In genomic region chr12:8939490-8939889, GRCm38 (mm10) we compare ENCODE assay signal across 24 mouse cellular contexts. TPM values are rescaled to one million over a fixed set of nuclear protein-coding genes. Genes with fewer than 3 reads are reported as not detected.
DNase-seq lines count a peak whose midpoint lies in the region; ATAC-seq and TF ChIP-seq lines count a peak whose summit lies in the region.
"Had no signal": no experiment of that assay in that cellular context is flagged by ENCODE, and none has a peak within 500 bp of the region (broad histone marks: within the 10 kb centered on the region; RNA-seq: fewer than 3 reads in every experiment).

No protein-coding gene starts in this region.

- TF ChIP-seq RAD21 in MEL (IDR thresholded peaks at IDR 0.05; ENCODE audit: low read depth, low read length), result no peak

- 0 out of 2 replicates have a peak, but pooled peaks have one; percentile 21 for TF ChIP-seq EP300 in heart, postnatal 0 days (IDR thresholded peaks at IDR 0.05; ENCODE audit: low read depth)
- no peak for TF ChIP-seq EP300 in MEL (IDR thresholded peaks at IDR 0.05; ENCODE audit: low read depth in 1 of 2, low read length in 2 of 2)
- no peak for TF ChIP-seq EP300 in liver, postnatal 0 days (IDR thresholded peaks at IDR 0.05; ENCODE audit: low read depth)

- DNase-seq in heart, postnatal 0 days (ENCODE audit: low spot score), result no peak
- DNase-seq in heart, adult 11 months, result no peak
- DNase-seq in midbrain, embryonic 11.5 days (ENCODE audit: low spot score, missing footprints), result peak; percentile 82
- DNase-seq in midbrain, postnatal 0 days (ENCODE audit: low spot score), result no peak
- DNase-seq in MEL (ENCODE audit: low read depth, low spot score), result no peak
- DNase-seq in liver, postnatal 0 days, result no peak
- no peak for DNase-seq in retina, embryonic 14.5 days (ENCODE audit: low spot score)
- DNase-seq: adrenal gland, adult 2 months; adrenal gland, adult 8-10 months; adrenal gland, postnatal 10 days; adrenal gland, postnatal 14 days; adrenal gland, postnatal 25 days; adrenal gland, postnatal 36 days; B cell, adult 2 months; cerebellum, adult 11 months; cerebellum, adult 11-12 months; cerebellum, adult 18-20 months had no signal

- H3K4me1 ChIP-seq in heart, postnatal 0 days (ENCODE audit: control insufficient read depth, insufficient read depth), result no peaks in the 10 kb centered on the region
- no peaks in the 10 kb centered on the region for H3K4me1 ChIP-seq in midbrain, embryonic 11.5 days (ENCODE audit: control insufficient read depth, insufficient read depth, low read length)
- no peaks in the 10 kb centered on the region for H3K4me1 ChIP-seq in midbrain, postnatal 0 days (ENCODE audit: insufficient read depth, low read length)
- H3K4me1 ChIP-seq in MEL (ENCODE audit: control insufficient read depth in 1 of 2, insufficient read depth in 2 of 2, low read length in 2 of 2), result peaks cover 0 to 4% of the 10 kb centered on the region in 2 experiments; a peak in 1 of 4 replicates
- no peaks in the 10 kb centered on the region; the same call in 1 of the 2 replicates for H3K4me1 ChIP-seq in liver, postnatal 0 days (ENCODE audit: insufficient read depth)

- TF ChIP-seq CTCF in heart, postnatal 0 days (IDR thresholded peaks at IDR 0.05; ENCODE audit: low read depth), result no peak
- no peak for TF ChIP-seq CTCF in midbrain, postnatal 0 days (IDR thresholded peaks at IDR 0.05)
- no peak for TF ChIP-seq CTCF in MEL (IDR thresholded peaks at IDR 0.05 in 2 of 3, conservative IDR thresholded peaks at IDR 0.05 in 1 of 3; ENCODE audit: control insufficient read depth in 1 of 3, insufficient read depth in 1 of 3, low read depth in 2 of 3, low read length in 3 of 3, poor library complexity in 1 of 3, severe bottlenecking in 1 of 3)
- no peak for TF ChIP-seq CTCF in liver, postnatal 0 days (IDR thresholded peaks at IDR 0.05; ENCODE audit: low read depth)

- no peaks in the 10 kb centered on the region for H3K79me2 ChIP-seq in MEL (ENCODE audit: control insufficient read depth, insufficient read depth, low read length, poor library complexity)
- no peaks in the 10 kb centered on the region for H3K79me2 ChIP-seq in myocyte (ENCODE audit: control insufficient read depth, insufficient read depth)

- H3K4me3 ChIP-seq in heart, postnatal 0 days (ENCODE audit: low read depth, low read length), result no peak overlapping the region
- H3K4me3 ChIP-seq in midbrain, embryonic 11.5 days (ENCODE audit: low read depth, low read length), result no peak overlapping the region
- H3K4me3 ChIP-seq in midbrain, postnatal 0 days (ENCODE audit: low read depth, low read length), result no peak overlapping the region
- H3K4me3 ChIP-seq in MEL (ENCODE audit: control insufficient read depth in 1 of 2, insufficient read depth in 1 of 2, low read depth in 2 of 2, low read length in 2 of 2) (no peak overlapping the region), myocyte (no peak overlapping the region)
- H3K4me3 ChIP-seq in liver, postnatal 0 days (ENCODE audit: low read depth, low read length), result no peak overlapping the region

- H3K9ac ChIP-seq in heart, postnatal 0 days (replicated peaks; ENCODE audit: low read depth, low read length), result no peak overlapping the region
- no peak overlapping the region for H3K9ac ChIP-seq in midbrain, embryonic 11.5 days (ENCODE audit: low read length)
- no peak overlapping the region for H3K9ac ChIP-seq in midbrain, postnatal 0 days (replicated peaks; ENCODE audit: low read length, poor library complexity, severe bottlenecking)
- no peak overlapping the region for H3K9ac ChIP-seq in MEL (ENCODE audit: control insufficient read depth, low read depth, low read length, poor library complexity, severe bottlenecking)
- no peak overlapping the region for H3K9ac ChIP-seq in liver, postnatal 0 days (replicated peaks)

- no peak overlapping the region for H3K4me2 ChIP-seq in heart, postnatal 0 days (ENCODE audit: low read depth, low read length)
- no peak overlapping the region for H3K4me2 ChIP-seq in midbrain, embryonic 11.5 days
- H3K4me2 ChIP-seq in midbrain, postnatal 0 days (ENCODE audit: low read depth, low read length, poor library complexity, severe bottlenecking), result no peak overlapping the region
- H3K4me2 ChIP-seq in myocyte (ENCODE audit: low read depth), result no peak overlapping the region
- no peak overlapping the region for H3K4me2 ChIP-seq in liver, postnatal 0 days (ENCODE audit: low read depth, low read length)

- H3ac ChIP-seq in myocyte (ENCODE audit: control insufficient read depth, insufficient read length), result no peak overlapping the region

- ATAC-seq in heart, postnatal 0 days (ENCODE audit: insufficient read depth, low read depth), result no peak
- ATAC-seq in midbrain, embryonic 11.5 days (ENCODE audit: low FRiP score), result no peak
- ATAC-seq in midbrain, postnatal 0 days (ENCODE audit: low FRiP score), result no peak
- no peak for ATAC-seq in liver, postnatal 0 days
- ATAC-seq: activated CD4-positive, CD25-positive, alpha-beta regulatory T cell, adult 4 months; CD4-positive, CD25-positive, alpha-beta regulatory T cell, adult 4 months; Patski had no signal

- H3K36me3 ChIP-seq in heart, postnatal 0 days (replicated peaks; ENCODE audit: control insufficient read depth, insufficient read depth, low read length), result peaks cover 52% of the 10 kb centered on the region
- H3K36me3 ChIP-seq in midbrain, embryonic 11.5 days (ENCODE audit: control insufficient read depth, insufficient read depth, low read length), result peaks cover 20% of the 10 kb centered on the region
- H3K36me3 ChIP-seq in midbrain, postnatal 0 days (ENCODE audit: insufficient read depth, low read length), result peaks cover 32% of the 10 kb centered on the region
- H3K36me3 ChIP-seq in MEL (ENCODE audit: control insufficient read depth in 1 of 2, insufficient read depth in 2 of 2, low read length in 2 of 2), result peaks cover 2 to 13% of the 10 kb centered on the region in 2 experiments; a peak in 3 of 4 replicates
- peaks cover 48% of the 10 kb centered on the region for H3K36me3 ChIP-seq in myocyte (ENCODE audit: control insufficient read depth, insufficient read depth)
- peaks cover 50% of the 10 kb centered on the region for H3K36me3 ChIP-seq in liver, postnatal 0 days (replicated peaks; ENCODE audit: insufficient read depth, low read length)

- TF ChIP-seq POLR2A in MEL (IDR thresholded peaks at IDR 0.05; ENCODE audit: control insufficient read depth in 1 of 2, insufficient read depth in 1 of 2, low read depth in 1 of 2, low read length in 2 of 2, poor library complexity in 1 of 2) (no peak), myocyte (IDR thresholded peaks at IDR 0.05; ENCODE audit: insufficient read length, low read depth) (no peak)

- no peaks in the 10 kb centered on the region for H3K9me3 ChIP-seq in heart, postnatal 0 days (replicated peaks; ENCODE audit: control insufficient read depth, low read length)
- no peaks in the 10 kb centered on the region for H3K9me3 ChIP-seq in midbrain, embryonic 11.5 days (ENCODE audit: control insufficient read depth, low read length)
- H3K9me3 ChIP-seq in midbrain, postnatal 0 days (ENCODE audit: low read length), result no peaks in the 10 kb centered on the region
- no peaks in the 10 kb centered on the region for H3K9me3 ChIP-seq in MEL (replicated peaks; ENCODE audit: insufficient read depth, low read length)
- no peaks in the 10 kb centered on the region for H3K9me3 ChIP-seq in liver, postnatal 0 days (ENCODE audit: low read length)
- H3K9me3 ChIP-seq: G1E had no signal

- WGBS in heart, postnatal 0 days, result 89% methylated on average over 4 of the region's 4 CpGs
- 92% methylated on average over 4 of the region's 4 CpGs for WGBS in midbrain, embryonic 11.5 days
- WGBS in midbrain, postnatal 0 days, result 91% methylated on average over 4 of the region's 4 CpGs
- WGBS in liver, postnatal 0 days (ENCODE audit: insufficient replicate concordance), result 87% methylated on average over 4 of the region's 4 CpGs

- no peak overlapping the region for H3K27ac ChIP-seq in heart, postnatal 0 days (ENCODE audit: low read depth)
- H3K27ac ChIP-seq in midbrain, embryonic 11.5 days (ENCODE audit: low read depth, low read length), result no peak overlapping the region
- no peak overlapping the region for H3K27ac ChIP-seq in midbrain, postnatal 0 days (ENCODE audit: low read depth, low read length)
- H3K27ac ChIP-seq in MEL (ENCODE audit: control insufficient read depth, low read depth, low read length), result no peak overlapping the region
- H3K27ac ChIP-seq in liver, postnatal 0 days (ENCODE audit: low read depth), result no peak overlapping the region

- H3K27me3 ChIP-seq in heart, postnatal 0 days (ENCODE audit: control insufficient read depth, insufficient read depth, low read length), result no peaks in the 10 kb centered on the region
- H3K27me3 ChIP-seq in midbrain, embryonic 11.5 days (ENCODE audit: control insufficient read depth, insufficient read depth, low read length), result no peaks in the 10 kb centered on the region
- no peaks in the 10 kb centered on the region for H3K27me3 ChIP-seq in midbrain, postnatal 0 days (ENCODE audit: insufficient read depth, low read length)
- H3K27me3 ChIP-seq in MEL (ENCODE audit: control insufficient read depth in 1 of 2, insufficient read depth in 2 of 2, low read length in 2 of 2), result no peaks in the 10 kb centered on the region
- no peaks in the 10 kb centered on the region for H3K27me3 ChIP-seq in myocyte (ENCODE audit: control insufficient read depth, insufficient read depth, insufficient read length)
- no peaks in the 10 kb centered on the region for H3K27me3 ChIP-seq in liver, postnatal 0 days (ENCODE audit: insufficient read depth, low read length)
- H3K27me3 ChIP-seq: CH12.LX, Patski had no signal

RNA-seq across cellular contexts. Expression of gene Matn3, which starts 8.2 kb away (rescaled TPM):
- 0.12 TPM in 1 of 2 replicates, not detected in the other for total RNA-seq in heart, postnatal 0 days (2014; rRNA removed; ENCODE audit: low replicate concordance)
- polyA plus RNA-seq in heart, postnatal 0 days (2015; fragmentation: Nextera tagmentation; extraction: Ambion mirVana), result 0.05 and 0.07 TPM in 2 replicates
- polyA plus RNA-seq in midbrain, embryonic 11.5 days (2014; fragmentation: Nextera tagmentation; extraction: Ambion mirVana), result 1.3 and 1.4 TPM in 2 replicates
- total RNA-seq in midbrain, postnatal 0 days (2014; rRNA removed), result 0.33 and 0.38 TPM in 2 replicates
- 0.11 and 0.29 TPM in 2 replicates for polyA plus RNA-seq in midbrain, postnatal 0 days (2015; fragmentation: Nextera tagmentation; extraction: Ambion mirVana)
- not detected in 2 replicates for total RNA-seq in MEL (2012; rRNA removed)
- polyA plus RNA-seq in MEL (2012; ENCODE audit: insufficient read depth in 1 of 2, insufficient read length in 2 of 2, low read depth in 1 of 2, low replicate concordance in 2 of 2, missing spikeins in 1 of 2), result not detected
- 0.01 TPM for polyA plus RNA-seq in myocyte (2012; fragmentation: generic; extraction: Trizol)
- not detected in 2 replicates for polyA plus RNA-seq in liver, postnatal 0 days (2015; fragmentation: Nextera tagmentation; extraction: Ambion mirVana)
- total RNA-seq: adrenal gland, adult 18-20 months; adrenal gland, adult 2 months; adrenal gland, adult 8-10 months; adrenal gland, postnatal 14 days; adrenal gland, postnatal 25 days; adrenal gland, postnatal 36 days; CH12.LX had no signal
- polyA plus RNA-seq: activated CD4-positive, CD25-positive, alpha-beta regulatory T cell, adult 4 months; adrenal gland, adult 2 months; CD4-positive, CD25-positive, alpha-beta regulatory T cell, adult 4 months; G1E had no signal

RNA-seq across cellular contexts. Expression of gene Laptm4a, which starts 18.0 kb away (rescaled TPM):
- 365 and 397 TPM in 2 replicates for total RNA-seq in heart, postnatal 0 days (2014; rRNA removed; ENCODE audit: low replicate concordance)
- polyA plus RNA-seq in heart, postnatal 0 days (2015; fragmentation: Nextera tagmentation; extraction: Ambion mirVana), result 356 and 358 TPM in 2 replicates
- 171 and 173 TPM in 2 replicates for polyA plus RNA-seq in midbrain, embryonic 11.5 days (2014; fragmentation: Nextera tagmentation; extraction: Ambion mirVana)
- 165 and 177 TPM in 2 replicates for total RNA-seq in midbrain, postnatal 0 days (2014; rRNA removed)
- polyA plus RNA-seq in midbrain, postnatal 0 days (2015; fragmentation: Nextera tagmentation; extraction: Ambion mirVana), result 225 TPM in 2 replicates
- 43.8 and 49.0 TPM in 2 replicates for total RNA-seq in MEL (2012; rRNA removed)
- polyA plus RNA-seq in MEL (2012; ENCODE audit: insufficient read depth in 1 of 2, insufficient read length in 2 of 2, low read depth in 1 of 2, low replicate concordance in 2 of 2, missing spikeins in 1 of 2) (10 to 100 TPM in 1 of 2 experiments, not detected in 1; 49.7 TPM), myocyte (2012; fragmentation: generic; extraction: Trizol) (491 TPM)
- polyA plus RNA-seq in liver, postnatal 0 days (2015; fragmentation: Nextera tagmentation; extraction: Ambion mirVana), result 125 and 128 TPM in 2 replicates

RNA-seq across cellular contexts. Expression of gene Wdr35, which starts 34.2 kb away (rescaled TPM):
- 5.5 and 11.1 TPM in 2 replicates for total RNA-seq in heart, postnatal 0 days (2014; rRNA removed; ENCODE audit: low replicate concordance)
- 6.3 and 7.9 TPM in 2 replicates for polyA plus RNA-seq in heart, postnatal 0 days (2015; fragmentation: Nextera tagmentation; extraction: Ambion mirVana)
- polyA plus RNA-seq in midbrain, embryonic 11.5 days (2014; fragmentation: Nextera tagmentation; extraction: Ambion mirVana), result 23.3 and 25.7 TPM in 2 replicates
- 19.3 and 24.2 TPM in 2 replicates for total RNA-seq in midbrain, postnatal 0 days (2014; rRNA removed)
- 21.4 and 22.4 TPM in 2 replicates for polyA plus RNA-seq in midbrain, postnatal 0 days (2015; fragmentation: Nextera tagmentation; extraction: Ambion mirVana)
- total RNA-seq in MEL (2012; rRNA removed), result 5.1 and 5.7 TPM in 2 replicates
- 1 to 10 TPM in 1 of 2 experiments, not detected in 1; 5.9 TPM for polyA plus RNA-seq in MEL (2012; ENCODE audit: insufficient read depth in 1 of 2, insufficient read length in 2 of 2, low read depth in 1 of 2, low replicate concordance in 2 of 2, missing spikeins in 1 of 2)
- 9.5 TPM for polyA plus RNA-seq in myocyte (2012; fragmentation: generic; extraction: Trizol)
- polyA plus RNA-seq in liver, postnatal 0 days (2015; fragmentation: Nextera tagmentation; extraction: Ambion mirVana), result 1.1 and 1.4 TPM in 2 replicates
- polyA plus RNA-seq: G1E had no signal
